Mouse (Mus musculus) testis, adult 2 months (tissue): ENCODE results near the gene Olfr52.

ENCODE experiments used
- CTCF ChIP-seq: fragments of 200-500 bp; IDR thresholded peaks from 2 replicates; pipeline ENCODE4 v1.5.1; 2012; ENCODE audit warnings: low read depth, mild to moderate bottlenecking, inconsistent platforms, low read length, moderate library complexity; ENCODE audit not compliant: control insufficient read depth, insufficient read depth, insufficient replicate concordance
- POLR2A ChIP-seq: fragments of 200-500 bp; IDR thresholded peaks from 2 replicates; pipeline ENCODE4 v1.6.1; 2012; ENCODE audit warnings: low read depth, mild to moderate bottlenecking, inconsistent platforms, low read length, moderate library complexity; ENCODE audit not compliant: control insufficient read depth

DNA sequence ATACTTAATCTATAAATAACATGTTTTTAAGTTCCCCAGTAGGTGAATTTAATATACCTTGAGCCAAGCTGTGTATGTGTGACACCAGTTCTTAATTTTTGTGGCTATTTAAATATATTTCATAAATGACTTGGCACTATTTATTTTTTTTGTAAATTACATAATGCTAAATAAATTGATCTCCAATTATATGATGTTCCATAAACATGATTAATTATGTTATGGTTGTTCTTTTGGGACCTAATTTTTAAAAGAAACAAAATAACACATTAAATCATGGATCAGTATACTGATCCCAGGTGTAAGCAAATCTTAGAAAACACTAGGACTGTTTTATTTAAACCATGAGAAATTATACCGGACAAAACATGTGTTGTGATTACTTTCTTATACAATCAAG lies 49.7 kb downstream of the Olfr52 start, which contains the start of gene Olfr1039:
- TF ChIP-seq CTCF (no peak), POLR2A (no peak)
